Mouse (Mus musculus) spleen, embryonic (tissue): ENCODE data around the gene Shisa6.
"Not testable (repeated sequence)": the region's sequence is repeated elsewhere in the genome, so short reads cannot be mapped to it uniquely, and the experiment has no call there.

ENCODE experiments used
- CTCF ChIA-PET: fragments of 350-600 bp; sonication (Branson Sonifier 250); formaldehyde crosslinking; loops from one replicate; lab custom pipeline; 2022; lab: Charles Lee

Shisa6 gene

DNA sequence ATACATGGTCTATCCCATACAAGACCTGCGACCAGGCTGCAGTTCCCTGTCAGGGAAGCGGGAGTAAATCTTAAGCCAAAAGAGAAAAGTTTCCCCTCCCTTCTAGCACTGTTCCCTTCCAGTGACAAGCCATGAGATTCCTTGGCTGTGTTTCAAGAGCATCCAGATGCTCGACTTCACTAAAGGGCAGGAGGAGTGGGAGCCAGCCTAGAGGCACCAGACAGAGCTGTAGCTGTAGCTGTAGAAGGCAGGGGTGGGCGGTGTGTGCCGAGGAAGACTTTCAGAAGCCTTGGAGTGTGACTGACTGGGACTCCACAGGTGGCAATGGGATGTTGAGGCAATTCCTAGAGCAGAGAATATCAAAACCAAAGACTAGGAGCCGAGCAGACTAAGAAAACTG is 43.3 kb downstream of the Shisa6 start:
- CTCF ChIA-PET: no interaction called here

DNA sequence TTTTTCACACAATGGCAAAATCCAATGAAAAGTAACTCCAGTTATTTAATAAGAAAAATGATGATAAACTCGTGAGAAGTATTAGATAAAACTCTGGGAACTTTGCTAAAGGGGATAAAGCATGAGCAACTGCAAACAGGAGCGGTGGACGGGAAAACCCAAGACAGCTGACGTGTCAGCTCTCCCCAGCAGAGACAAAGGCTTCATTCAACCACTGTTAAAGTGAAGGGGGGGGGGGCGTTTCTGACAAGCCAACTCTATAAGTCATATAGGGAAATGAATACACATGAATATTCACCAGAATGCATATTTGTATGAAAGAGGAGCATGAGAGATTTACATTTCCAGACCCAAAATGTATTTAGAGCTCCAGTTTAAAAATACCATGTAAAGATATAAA is 83.1 kb downstream of the Shisa6 start:
- CTCF ChIA-PET: no interaction called here

DNA sequence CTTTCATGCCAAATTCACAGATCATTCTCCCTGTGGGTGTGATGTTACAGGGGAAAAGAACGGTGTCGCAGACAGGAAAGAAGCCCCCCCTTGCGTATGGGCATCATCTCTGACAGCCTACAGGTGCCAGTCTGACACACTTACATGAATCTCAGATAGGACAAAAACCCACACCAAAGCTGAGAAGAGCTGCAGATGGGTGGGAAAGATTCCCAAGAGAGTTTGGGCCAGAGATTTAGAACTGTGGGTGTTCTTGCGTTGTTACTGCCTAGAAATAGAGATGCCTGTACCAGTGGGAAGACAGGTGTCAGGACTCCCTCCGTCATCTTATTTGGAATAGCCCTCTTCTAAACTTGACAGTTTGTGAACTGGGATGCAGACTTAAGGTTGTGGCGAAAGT is 99.6 kb downstream of the Shisa6 start:
- CTCF ChIA-PET: no interaction called here

DNA sequence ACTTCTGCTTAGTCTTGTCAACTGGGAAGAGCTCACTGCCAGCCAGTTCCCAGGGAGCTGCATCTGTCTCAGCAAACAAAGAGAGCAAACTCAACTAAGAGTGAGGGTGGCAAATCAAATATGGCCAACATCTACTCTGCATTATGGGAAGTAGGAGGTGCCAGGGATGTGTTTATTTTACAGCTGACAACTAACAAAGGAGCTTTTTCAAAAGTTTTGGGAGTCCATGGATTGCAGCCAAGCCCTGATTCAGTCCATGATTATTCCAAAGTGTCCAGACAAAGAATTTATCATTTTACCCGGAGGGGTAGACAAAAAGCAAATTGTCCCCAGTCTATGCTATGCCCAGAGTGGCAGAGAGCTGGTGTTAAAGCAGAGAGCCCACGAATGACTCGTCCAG is 107.5 kb downstream of the Shisa6 start:
- CTCF ChIA-PET: no interaction called here

DNA sequence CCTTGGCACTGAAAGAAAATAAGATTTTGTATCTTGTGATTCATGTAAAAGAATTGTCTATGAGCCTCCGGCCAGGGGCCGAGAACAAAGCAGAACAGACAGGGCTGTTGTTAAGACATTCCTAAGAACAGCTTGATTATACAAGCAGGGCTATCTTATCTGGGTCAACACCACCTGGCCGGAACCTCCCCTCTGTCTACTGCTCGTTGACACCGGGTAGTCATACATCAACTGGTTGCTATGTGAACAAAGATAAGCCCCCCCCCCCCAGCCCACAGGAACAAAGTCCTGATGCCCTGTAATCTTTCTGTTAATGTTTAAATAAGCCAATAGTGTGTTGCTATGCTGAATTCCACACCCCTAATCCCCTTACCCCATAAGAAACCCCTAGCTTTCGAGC is 117.0 kb downstream of the Shisa6 start:
- CTCF ChIA-PET: not testable (repeated sequence)

DNA sequence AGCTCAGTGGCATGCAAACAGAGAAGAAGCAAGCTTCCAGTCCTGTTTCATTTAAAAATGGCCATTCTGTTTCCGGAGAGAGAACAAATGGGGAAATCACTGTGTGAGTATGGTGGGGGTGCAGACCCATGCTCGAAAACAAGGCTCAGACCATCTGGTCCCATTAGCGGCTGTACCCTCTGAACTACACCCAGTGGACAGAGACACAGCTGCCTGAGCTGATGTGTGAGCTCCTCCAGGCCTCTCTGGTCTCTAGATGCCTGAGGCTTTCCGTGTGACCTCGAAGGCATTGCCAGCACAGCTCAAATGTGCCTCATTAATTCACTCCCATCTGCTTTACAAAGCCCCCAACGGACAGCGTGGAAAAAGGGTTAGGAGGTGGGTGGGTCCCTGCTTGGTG is 125.7 kb downstream of the Shisa6 start:
- CTCF ChIA-PET: no interaction called here

DNA sequence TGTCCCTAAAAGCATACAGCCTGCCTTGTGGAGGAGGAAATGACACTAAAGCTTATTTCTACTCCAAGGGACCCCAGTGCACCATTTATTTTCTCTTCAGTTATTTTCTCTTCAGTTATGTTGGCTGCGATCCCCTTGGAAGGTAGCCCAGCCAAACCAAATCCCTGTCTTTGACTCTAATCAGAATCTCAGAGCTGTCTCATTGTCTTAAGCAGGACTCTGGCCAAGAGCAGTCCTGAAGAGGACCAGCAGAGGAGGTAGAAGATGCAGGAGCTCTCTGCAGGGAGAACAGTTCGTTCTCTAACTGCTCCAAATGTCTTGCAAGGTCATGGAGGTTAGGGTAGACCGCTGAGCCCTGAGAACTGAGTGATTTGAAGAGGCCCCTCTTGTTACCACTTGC is 138.2 kb downstream of the Shisa6 start:
- CTCF ChIA-PET: no interaction called here

DNA sequence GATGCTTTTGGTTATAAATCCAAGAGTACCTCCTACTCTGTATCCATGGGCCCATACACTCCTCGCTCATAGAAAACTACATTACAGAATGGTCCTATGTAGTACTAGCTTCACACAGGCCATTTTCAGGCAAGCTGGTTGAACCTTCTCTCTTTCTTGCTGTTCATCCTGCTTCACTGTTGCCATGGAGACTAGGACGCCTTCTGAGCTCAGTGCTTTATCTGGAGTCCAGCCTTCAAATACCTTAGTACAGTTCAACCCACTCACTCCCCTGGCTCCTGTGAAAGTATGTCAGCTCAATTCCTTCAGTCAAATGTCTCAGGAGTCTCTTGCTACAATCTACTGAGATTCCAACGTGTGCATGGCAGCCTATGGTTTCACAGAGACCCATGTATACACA is 154.0 kb downstream of the Shisa6 start:
- CTCF ChIA-PET: no interaction called here

DNA sequence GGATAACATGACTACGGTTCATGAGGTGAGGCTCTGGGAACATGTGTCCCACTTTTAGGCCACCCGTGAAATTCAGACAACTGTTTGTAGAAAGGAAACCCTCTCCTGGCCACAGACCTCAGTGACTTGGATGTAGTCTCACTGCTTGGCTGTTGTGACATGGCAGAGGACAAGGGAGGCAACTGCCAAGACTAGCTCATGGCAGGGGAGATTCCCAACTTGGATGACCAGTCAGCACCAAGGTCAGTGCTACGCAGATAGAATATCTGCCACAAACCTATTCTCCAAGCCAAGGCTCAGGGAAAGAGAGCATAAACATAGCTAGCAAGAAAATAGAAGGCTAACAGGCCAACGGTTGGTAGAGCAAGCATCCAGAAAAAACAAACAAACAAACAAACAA is 156.0 kb downstream of the Shisa6 start:
- CTCF ChIA-PET: no interaction called here

DNA sequence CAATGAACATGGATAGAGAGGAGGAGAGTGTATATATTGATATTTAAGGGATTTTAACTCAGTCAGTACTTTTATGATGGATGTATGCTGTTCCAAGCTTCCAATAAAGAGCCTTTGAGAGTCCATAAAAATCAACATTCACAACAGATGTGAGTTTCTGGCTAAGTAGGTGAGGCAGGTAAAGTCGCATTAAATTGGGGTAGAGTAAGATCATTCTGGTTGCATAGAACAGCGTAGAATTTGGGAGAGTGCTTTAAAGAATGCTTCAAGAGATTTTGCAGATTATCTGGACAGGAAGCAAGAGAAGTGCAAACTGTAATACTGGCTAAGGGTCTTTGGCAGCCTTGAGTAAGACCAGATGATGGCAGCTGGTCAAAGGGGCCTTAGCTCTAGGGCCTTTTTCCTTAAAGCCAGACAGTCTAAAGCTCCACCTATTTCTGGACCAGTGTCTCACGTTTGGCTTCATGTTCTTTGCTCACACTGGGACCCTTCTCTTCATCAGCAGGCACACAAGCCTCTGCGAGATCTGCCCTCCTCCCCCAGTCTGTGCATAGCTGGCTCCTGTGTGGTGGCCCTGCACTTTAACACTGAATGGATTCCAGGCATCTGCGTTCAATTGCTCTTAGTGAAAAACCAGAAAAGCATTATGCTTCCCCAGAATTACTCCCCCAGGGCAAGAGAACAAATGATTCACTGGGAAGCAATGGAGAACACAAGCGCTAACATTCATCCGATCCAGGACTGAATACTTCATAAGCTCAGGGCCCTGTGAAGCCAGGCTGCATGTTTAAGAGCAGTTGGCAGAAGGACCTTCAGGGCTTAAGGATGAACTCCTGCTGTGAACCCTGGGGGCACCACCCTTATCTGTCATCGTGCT is 158.7 kb downstream of the Shisa6 start:
- CTCF ChIA-PET: no interaction called here

DNA sequence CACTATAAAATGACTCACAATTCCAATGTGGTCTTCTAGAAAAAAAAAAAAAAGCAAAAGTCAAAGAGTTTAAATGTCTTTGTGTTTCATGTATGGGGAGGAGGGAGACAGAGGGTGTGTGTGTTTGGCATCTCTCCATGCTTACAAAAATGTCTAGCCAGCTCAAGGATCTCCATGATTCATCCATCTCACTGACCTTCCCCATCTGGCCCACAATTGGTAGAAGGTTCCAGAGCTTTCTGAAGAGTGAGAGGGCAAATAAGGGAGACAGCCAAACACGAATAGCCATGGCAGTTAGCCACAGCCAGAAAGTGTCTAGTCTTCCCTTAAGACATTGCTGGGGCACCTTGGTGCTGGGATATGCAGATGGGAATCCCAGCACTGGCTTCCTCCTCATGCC is 166.0 kb downstream of the Shisa6 start:
- CTCF ChIA-PET: no interaction called here

DNA sequence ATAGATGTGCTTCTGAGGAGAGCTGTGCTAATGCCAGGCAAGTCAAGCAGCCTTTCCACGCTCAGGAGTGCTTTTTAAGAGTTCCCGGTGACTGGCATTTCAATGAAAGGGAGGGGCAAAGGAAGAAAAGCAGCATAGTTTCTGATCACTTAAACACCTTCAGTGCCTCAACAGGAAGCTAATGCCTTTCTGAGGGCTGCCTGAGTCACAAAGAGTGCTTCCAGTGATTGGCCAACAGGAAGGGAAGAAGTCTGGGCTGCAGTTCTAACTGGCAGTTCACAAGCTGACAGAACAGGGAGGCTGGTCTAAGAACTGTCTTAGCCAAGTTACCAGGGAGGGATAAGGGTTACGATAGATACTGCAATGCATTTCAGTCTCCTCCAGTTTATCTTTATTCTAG is 180.9 kb downstream of the Shisa6 start:
- CTCF ChIA-PET: no interaction called here

DNA sequence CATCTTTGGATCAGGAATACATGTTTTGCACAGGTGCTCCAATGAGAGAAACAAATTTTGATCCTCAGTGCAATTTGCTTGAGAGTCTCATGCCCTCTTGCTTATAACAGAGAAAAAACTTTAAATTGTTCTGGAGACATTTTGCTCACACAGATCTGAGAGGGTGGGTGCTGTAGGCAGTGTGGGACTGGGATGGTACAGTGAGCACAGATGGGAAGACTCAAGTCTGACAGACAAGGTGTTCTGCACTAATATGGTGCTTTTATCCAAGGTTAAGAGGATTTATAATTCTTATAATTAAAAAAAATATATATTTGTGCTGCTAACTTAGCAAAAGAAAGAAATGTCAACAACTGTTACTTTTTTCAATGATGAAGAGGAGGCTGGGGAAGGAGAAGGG is 189.5 kb downstream of the Shisa6 start:
- CTCF ChIA-PET: no interaction called here

DNA sequence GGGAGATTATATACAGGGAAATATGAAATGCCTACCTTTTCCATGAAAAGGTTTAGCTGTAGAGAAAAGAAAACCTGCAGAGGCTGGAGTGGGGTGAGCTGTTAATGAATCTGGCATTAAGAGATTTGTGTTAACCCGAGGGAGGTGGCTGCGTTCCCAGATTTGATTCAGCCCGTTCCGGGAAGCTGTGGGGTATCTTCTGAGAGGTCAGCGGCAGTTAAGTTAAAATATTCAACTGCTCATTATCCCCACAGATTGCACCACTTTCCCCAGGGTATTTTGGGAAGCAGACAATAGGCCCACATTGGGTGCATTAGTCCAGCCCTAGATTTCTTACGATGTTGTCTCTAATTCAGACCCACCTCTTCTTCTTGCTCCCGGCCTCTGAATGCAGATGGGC is 213.0 kb downstream of the Shisa6 start:
- CTCF ChIA-PET: no interaction called here

DNA sequence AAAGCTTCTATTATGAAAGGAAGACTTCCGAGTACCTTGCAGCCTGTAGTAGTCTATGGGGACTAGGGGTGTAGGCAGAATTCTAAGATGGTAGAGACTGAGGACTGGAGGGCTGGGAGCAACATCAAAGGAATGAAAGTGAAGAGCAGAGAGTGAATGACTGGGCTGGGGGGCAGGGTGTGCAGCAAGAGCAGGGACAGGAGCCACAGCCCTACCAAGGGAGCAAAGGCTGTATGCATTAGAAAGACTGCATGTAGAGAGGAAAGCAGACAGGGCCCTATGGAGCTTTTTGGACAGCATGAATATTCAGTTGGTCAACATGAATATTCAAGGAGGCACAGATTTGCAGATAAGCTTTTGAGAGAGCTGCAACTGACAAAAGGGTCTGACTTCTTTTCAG is 221.4 kb downstream of the Shisa6 start:
- CTCF ChIA-PET: no interaction called here

DNA sequence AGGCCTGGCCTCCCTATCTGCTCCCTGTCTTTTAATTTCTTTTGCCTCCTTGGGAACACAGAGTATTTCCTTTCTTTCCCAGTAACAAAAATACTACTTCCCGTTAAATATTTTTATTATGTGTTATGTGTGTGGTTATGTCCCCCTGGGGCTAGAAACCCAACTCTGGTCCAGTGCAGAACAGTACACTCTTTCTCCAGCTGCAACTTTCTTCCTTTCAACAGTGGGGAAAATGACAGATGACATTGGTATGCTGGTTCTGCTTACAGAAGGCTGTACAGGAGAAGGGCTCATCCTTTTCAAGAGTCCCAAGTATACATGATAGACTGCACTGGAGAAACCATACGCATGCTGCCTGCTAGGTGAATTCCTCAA is 251.1 kb downstream of the Shisa6 start:
- CTCF ChIA-PET: no interaction called here

DNA sequence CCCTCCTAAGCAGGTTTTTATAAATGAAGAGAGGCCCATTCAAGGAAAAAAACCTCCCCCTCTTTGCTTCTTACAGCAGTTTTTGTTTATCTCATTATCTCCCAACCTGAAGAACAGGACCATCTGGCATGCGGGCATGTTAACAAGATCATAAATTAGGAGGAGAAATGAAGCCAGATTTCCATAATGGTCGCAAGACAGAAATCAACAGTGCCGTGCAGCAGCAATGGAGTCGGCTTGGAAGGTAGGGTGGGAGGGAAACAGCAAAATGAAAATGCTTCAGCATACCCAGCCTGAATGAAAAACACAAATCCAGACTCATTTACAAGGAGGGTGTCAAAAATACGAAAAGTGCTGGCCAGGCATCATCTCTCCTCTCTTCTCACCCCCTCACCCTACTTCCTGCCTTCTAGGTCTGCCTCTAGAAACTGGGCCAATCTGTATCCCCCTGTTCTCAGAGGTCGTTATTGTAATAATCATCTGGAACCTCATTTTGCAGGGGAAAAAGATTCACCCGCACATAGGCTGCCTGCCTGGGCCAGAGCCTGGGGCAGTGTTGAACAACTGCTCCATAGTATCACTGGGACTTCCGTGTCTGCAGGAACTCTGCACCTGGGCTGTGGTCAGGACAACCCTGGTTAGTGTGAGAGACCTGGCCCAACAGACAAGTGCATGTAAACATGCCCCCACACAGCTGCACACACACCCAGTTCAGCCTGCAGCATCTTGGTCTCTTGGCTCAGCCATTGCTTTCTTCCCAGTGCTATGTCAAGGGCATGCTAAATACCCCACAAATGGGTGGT is 251.7 kb downstream of the Shisa6 start:
- CTCF ChIA-PET: no interaction called here

DNA sequence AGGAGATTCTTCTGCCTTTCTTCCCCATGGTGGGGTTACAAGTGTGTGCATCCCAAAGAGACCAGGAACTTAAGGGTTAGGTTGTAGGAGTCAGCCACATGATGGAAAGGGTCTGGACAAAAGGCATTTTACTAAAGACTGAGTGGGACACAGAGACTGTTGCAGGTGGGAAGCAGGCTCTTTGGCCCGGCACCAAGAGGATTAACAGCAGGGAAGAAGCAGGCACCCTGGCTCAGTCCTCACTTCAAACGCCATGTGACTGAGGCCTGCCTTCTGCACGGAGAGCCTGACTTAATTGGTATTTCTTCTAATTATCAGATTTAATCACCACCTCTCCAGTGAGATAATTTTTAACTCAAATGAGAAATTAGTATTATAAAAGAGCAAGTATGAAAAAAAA is 258.7 kb downstream of the Shisa6 start:
- CTCF ChIA-PET: no interaction called here

DNA sequence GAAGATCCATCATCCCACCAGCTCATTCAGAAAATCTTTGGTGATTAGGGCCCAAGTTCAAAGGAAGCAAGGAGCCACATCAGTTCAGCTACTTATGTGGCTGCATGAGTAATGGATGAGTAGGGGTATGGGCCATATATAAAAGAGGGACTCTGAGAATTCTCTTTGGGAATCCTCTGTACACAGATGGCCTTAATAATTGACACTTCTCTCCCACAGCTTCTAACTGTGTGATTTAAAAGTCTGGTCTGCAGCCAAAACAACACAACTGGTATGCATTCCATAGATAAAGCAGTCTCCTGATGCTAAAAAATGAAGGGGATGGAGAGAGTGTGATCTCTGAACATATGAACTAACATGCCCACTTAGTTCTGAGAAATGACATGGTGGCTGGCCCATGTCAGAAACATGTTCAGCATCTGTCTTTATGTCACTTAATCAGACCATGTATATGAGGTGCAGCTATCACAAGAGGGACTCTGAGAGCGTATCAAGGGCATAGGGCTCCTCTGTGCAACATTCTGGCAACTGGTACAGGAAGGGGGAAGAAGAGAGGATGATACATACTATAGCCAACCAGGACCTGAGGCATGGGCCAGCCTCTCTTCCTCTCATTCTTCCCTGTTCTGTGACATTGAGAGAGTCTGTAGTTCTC is 260.3 kb downstream of the Shisa6 start:
- CTCF ChIA-PET: no interaction called here

DNA sequence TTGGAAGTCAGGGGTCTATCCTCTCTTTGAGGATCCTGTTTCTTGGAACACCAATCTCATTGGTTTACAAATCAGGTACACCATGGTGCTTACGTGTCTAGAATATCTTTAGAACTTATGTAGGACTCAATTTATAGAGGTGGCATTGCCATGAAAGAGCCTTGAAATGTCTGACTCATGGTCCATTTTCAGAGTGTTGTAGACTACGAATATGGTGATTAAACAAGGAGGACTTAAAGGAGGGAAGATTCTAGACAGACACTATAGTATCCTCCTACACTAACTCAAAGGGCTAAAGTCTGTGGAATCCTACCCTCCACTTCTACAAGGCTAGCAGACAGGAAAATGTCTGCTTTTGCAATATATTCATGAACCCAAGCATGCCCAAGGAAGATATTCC is 265.6 kb downstream of the Shisa6 start:
- CTCF ChIA-PET: no interaction called here

DNA sequence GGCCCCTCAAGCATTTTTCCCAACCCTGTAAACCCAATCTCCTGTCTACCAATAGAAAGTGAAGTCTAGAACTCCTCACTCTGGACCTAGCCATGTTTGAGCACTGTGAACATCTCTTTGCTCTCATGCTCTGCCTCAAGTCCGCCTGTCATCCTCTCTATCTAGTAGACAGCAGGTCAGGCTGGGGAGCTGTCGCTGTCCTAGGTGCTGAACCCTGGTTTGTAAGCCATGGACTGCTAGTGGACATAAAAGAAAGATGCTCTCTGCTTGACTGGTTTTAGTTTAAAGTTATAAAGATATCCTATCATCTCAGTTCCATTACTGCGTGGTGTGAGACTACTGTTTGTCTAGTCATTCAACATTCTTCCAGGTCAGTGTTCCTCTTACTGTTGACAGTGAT is 266.9 kb downstream of the Shisa6 start:
- CTCF ChIA-PET: no interaction called here

DNA sequence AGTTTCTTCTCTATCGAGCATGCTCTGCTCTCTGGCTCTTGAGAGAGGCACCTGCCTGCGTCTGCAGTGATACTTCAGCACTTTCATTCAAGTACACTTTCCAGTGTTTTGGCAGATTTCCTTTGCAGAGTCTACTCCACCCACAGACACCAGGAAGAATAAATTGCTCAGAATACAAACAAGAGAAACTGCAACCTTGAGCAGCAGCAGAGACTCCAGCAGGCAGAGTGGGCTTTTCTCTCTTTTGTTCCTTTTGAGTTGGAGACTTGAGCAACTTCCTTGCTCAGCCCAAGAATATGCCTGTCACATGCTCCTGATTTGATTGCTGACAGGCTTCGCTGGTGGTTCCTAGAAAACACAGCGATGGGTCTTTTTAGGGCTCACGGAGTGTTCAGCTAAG is 278.6 kb downstream of the Shisa6 start:
- CTCF ChIA-PET: no interaction called here

DNA sequence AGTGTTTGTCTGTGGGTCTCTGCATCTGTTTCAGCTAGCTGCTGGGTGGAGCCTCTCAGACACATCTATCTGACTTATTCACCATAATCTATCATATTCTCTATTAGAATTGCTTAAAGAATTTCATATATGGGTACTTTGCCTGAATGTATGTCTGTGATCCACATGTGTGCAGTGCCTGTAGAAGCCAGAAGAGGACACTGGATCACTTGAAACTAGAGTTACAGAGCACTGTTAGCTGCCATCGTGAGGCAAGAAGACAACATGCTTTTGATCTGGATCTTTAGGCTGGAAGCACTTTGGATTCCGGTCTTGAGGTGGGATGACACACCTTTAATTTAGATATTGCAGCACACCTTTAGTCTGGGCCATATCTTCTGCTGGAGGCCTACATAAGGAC is 289.2 kb downstream of the Shisa6 start:
- CTCF ChIA-PET: no interaction called here
